Mouse (Mus musculus) Patski (cell line): Measurements from ENCODE around the gene Bgn. TPM values are rescaled to one million over a fixed set of nuclear protein-coding genes. Genes with fewer than 3 reads are reported as not detected.

ENCODE experiments used
- ATAC-seq: fragments of 100-300 bp; one replicate; pipeline ENCODE4 v1.8.0; 2021
- CTCF ChIA-PET: fragments of 350-600 bp; sonication (Branson Sonifier 250); formaldehyde crosslinking; loops from one replicate; lab custom pipeline; 2022; ENCODE audit warnings: inconsistent platforms; lab: Charles Lee
- POLR2A ChIA-PET: fragments of 350-600 bp; sonication (Branson Sonifier 250); formaldehyde crosslinking; loops from one replicate; lab custom pipeline; 2022; ENCODE audit warnings: antibody characterized with exemption, inconsistent platforms; lab: Charles Lee
- DNase-seq: peaks from one replicate; pipeline ENCODE4 v3.0.0-alpha.2; 2011; ENCODE audit warnings: low read depth, low spot score
- H3K27me3 ChIP-seq: fragments of 371-371 bp; one replicate; pipeline ENCODE4 v1.5.1; 2021
- CTCF ChIP-seq: fragments of 100-300 bp; IDR thresholded peaks from one replicate; pipeline ENCODE4 v1.5.1; 2021
- in situ Hi-C: fragments of 300-500 bp; cut with MboI; formaldehyde crosslinking; loops from 3 replicates; pipeline ENCODE4 v1.11.1; 2018; ENCODE audit warnings: low pct_unique_long_range_greater_than_20kb, mixed read lengths
- polyA plus RNA-seq: library from polyadenylated mRNA; unstranded; gene quantifications from one replicate; pipeline ENCODE4 v1.2.3, GENCODE M21; 2021

Bgn gene
- polyA plus RNA-seq, 1 experiment from 2014 or later = 2.2 TPM

DNA sequence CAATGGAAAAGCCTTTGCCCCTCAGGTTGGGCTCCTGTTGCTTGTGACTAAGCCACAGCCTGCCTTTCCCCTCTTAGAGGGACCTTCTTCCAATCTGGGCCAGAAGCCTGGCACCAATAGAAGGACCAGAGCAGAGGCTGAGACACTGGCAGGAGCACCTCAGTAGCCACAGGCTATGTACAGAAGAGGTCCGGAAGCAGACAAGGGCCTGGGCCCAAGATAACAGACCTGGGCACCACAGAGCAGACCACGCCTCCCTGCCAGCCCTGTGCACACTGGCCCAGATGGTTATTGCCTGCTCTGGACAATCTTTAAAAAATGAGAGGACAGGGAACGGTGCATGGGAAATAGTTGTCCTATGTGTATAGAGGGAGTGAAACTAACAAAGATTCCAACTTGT lies 11.6 kb upstream of the Bgn start:
- ATAC-seq = no peak
- H3K27me3 ChIP-seq = no peaks in the 10 kb centered on the region
- in situ Hi-C loops = no loop called here
- POLR2A ChIA-PET = no interaction called here
- CTCF ChIA-PET = no interaction called here
- TF ChIP-seq CTCF = no peak
- DNase-seq = no peak

DNA sequence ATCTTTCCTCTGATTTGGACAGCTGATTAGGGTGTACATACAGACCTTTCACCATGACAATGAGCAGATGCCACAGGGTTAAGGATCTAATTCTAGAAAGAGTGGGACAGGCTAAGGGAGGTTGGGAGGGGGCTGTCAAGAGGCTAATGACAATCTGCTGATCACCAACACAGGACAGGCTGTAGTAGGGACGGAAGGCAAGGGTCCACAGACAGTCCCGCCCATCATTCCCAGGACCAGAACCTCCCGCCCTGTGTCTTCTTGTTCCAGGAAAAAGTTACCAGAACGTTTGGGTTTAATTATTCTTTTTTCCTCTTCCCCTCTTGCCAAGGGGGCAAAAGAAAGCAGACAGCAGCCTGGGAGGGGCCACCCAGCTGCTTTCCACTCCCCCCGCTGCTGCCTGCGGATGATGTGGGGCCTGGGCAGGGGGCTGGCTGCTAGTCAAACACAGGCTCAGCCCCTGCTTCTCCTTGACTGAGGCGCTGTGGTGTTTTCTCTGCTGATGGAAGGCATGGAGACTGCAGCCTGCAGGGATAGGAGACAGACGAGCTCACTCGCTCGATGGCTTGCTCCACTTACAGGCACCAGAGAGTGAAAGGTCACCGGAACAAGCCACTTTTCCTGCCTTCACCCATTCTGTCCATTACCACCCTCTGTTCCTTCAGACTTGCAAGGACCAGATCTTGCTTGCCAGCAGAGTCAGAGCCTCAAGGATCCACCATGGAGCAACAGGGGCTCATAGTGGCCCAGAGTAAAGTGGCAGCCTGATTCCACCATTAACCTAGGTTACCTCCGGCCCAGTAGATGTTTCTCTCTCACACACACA lies 8.8 kb upstream of the Bgn start:
- ChIA-PET POLR2A (no interaction called here), CTCF (interaction anchor here (1.1 to 1.5 kb wide), 3 partner anchors 11 to 18 kb away, joined by 3 to 6 read pairs (median 4); partner anchors contain the start of gene Haus7)
- DNase-seq = no peak
- no peak for ATAC-seq
- no peaks in the 10 kb centered on the region for H3K27me3 ChIP-seq
- in situ Hi-C loops = no loop called here
- TF ChIP-seq CTCF = no peak

DNA sequence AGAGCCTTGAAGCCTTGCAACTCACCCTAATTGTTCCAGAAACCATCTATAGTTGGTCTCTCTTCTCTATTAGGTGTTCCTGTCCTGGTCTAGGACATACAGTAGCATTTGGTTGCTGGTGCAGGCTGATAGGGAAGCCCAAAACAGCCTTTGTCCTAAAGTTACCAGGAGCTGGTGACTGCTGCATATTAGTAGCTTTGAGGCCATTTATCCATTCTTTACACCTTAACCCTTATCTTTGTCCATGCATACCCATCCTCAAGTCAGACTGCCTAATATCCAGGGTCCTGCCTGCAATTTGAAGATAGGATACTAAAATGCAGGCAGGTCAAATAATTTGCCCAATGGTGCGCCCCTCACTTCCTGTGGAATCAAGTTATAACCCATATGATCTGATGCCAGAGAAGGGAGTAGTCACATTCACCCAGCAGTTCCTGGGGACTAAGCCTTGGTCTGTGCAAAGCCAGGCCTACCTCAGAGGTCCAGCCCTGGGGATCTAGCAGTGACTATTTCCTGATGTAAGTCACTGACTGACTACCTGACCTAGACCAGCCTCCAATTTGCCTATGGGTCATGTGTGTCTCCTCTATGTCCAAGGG lies 7.6 kb upstream of the Bgn start:
- ChIA-PET CTCF (interaction anchor here (1.5 kb wide), 1 partner anchor 17 kb away, joined by 6 read pairs; the partner anchor contains the start of gene Haus7), POLR2A (no interaction called here)
- DNase-seq (no peak), ATAC-seq (no peak)
- no peak for TF ChIP-seq CTCF
- in situ Hi-C loops = no loop called here
- H3K27me3 ChIP-seq = no peaks in the 10 kb centered on the region

DNA sequence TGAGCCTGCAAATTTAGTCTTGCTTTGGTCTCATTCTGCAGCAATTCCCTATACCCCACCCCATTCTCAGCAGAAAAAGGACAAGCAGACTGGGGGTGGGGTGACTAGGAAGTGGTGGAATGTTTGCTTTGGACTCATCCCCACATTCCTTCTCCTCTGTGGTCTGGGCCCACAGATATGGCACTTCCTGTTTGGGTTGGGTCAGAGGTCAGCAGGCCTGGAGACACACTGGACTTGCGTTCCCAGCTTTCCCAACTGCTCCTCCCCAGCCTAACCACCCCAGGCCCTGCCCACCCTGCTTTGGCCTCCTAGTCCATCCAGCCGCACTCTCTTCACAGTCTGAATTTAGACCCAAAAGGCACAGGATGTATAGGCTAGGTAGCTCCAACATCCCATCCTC lies 6.8 kb upstream of the Bgn start:
- H3K27me3 ChIP-seq = no peaks in the 10 kb centered on the region
- CTCF ChIA-PET = interaction anchor here (1.1 to 3.5 kb wide), 2 partner anchors 17 to 18 kb away, joined by 3 to 17 read pairs; partner anchors contain the start of gene Haus7
- TF ChIP-seq CTCF = no peak
- in situ Hi-C loops = no loop called here
- DNase-seq = peak; percentile 13
- ATAC-seq = peak; percentile 61
- POLR2A ChIA-PET = no interaction called here

DNA sequence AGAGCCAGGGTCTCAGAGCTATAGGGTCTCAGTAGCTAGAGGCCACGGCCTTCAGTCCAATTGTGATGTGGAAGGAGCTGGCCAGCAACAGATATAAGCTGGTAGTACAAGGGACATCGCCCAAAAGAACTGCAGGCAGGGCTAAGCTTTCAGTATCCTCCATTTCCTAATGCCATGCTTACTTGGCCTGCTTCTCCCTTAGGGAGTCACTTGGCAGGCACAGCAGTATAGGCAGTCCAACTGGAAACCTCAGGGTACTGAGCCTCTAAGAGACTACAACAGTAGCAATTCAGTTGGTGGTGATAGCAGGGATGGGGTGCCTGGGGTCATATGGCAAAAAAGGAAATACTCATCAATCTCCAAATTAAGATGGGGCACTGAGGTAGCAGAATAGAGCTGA lies 5.9 kb upstream of the Bgn start:
- in situ Hi-C loops = no loop called here
- POLR2A ChIA-PET = no interaction called here

DNA sequence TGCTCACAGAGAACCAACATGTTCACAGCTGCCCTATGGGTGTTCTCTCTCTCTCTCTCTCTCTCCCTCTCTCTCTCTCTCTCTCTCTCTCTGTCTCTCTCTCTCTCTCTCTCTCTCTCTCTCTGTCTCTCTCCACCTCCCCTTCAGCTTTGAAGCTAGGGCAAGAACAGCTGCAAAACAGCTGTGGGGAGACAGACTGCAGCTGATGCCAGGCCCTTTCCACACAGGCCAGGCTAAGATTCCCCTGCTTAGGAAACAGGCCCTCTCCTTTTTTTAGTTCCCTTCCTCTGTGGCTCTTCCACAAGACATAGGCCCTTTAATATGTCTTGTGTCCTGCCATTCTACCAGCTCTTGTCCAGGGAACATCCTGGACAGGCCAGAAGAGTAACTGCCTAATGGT lies 3.7 kb upstream of the Bgn start:
- ATAC-seq = no peak
- no peaks in the 10 kb centered on the region for H3K27me3 ChIP-seq

More for the DNA sequence above, 5.9 kb upstream of the Bgn start:
- ATAC-seq (no peak), DNase-seq (no peak)
- no peak for TF ChIP-seq CTCF
- CTCF ChIA-PET = interaction anchor here (1.1 to 3.5 kb wide), 2 partner anchors 16 to 19 kb away, joined by 3 to 17 read pairs; partner anchors contain the start of gene Haus7
- H3K27me3 ChIP-seq = no peaks in the 10 kb centered on the region

DNA sequence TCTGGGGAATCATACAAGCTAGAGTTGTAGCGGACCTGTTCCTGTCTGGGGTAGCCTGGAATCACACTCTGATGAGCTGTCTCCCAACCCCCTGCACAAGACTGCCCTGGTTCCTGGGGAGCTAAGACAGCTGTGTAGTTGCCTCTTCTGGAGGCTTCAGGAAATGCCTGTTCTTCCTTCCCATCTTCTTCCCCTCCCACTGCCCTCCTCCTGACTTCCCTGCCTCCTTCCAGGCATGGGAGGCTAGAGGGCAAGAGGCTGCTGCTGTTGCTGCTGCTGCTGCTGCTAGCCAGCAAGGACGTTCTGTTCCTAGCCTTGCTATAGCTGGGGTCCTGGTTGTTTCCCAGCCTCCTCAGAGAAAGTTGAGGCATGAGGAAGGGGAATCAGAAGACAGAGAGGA lies 3.1 kb upstream of the Bgn start:
- in situ Hi-C loops = no loop called here
- no peak for ATAC-seq
- H3K27me3 ChIP-seq = no peaks in the 10 kb centered on the region
- ChIA-PET POLR2A (interaction anchor here (1.5 kb wide), 1 partner anchor 20 kb away, joined by 3 read pairs; no protein-coding TSS in a partner anchor), CTCF (interaction anchor here (1.2 to 1.8 kb wide), 2 partner anchors 13 to 21 kb away, joined by 4 to 5 read pairs; partner anchors contain the start of gene Haus7)
- DNase-seq = no peak
- no peak for TF ChIP-seq CTCF

More for the DNA sequence above, 3.7 kb upstream of the Bgn start:
- POLR2A ChIA-PET = interaction anchor here (1.5 kb wide), 1 partner anchor 19 kb away, joined by 3 read pairs; no protein-coding TSS in a partner anchor
- CTCF ChIA-PET = interaction anchor here (3.5 kb wide), 1 partner anchor 21 kb away, joined by 17 read pairs; the partner anchor contains the start of gene Haus7
- no peak for DNase-seq
- in situ Hi-C loops = no loop called here
- TF ChIP-seq CTCF = no peak

DNA sequence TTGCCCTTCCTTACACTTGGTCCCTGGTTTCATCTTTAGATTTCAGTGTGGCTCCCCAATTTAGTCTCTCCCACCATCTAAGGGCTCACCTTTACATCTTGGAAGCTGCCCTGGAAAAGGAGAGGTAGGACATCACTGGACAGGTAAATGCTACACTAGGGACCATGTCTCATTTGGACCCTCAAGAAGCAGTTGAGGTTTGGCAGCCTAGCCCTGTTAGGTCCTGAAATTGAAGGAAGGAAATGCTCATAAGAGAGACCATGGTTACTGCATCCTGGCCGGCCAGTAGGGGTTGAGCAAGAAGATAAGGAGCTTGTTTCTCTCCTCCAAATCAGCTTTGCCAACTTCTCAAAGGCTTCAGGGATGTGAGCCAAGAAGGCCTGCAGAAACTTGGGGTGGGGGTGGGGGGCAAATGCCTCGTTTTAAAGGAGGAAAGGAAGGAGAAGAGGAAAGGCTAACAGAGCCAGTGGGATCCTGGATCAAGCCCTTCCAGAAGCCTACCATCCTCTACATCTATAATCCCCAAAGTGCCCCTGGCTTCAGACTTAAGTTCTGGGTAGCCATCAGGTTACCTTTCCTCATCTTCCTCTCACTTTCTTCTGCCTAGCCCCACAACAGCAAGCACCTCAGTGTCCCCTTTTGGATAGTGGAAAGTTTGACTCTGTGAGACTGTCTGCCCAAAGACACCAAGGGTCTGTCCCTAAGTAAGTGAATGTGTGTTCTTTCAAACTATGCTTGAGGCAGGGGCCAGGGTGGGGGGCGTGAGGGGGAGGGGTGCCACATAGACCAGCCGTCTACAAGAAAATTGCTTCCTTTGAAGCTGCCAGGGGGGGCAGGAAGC lies 539 bp upstream of the Bgn start:
- POLR2A ChIA-PET = no interaction called here
- ATAC-seq = no peak
- no peak for DNase-seq
- no peak for TF ChIP-seq CTCF
- CTCF ChIA-PET = no interaction called here
- in situ Hi-C loops = no loop called here
- no peaks in the 10 kb centered on the region for H3K27me3 ChIP-seq

DNA sequence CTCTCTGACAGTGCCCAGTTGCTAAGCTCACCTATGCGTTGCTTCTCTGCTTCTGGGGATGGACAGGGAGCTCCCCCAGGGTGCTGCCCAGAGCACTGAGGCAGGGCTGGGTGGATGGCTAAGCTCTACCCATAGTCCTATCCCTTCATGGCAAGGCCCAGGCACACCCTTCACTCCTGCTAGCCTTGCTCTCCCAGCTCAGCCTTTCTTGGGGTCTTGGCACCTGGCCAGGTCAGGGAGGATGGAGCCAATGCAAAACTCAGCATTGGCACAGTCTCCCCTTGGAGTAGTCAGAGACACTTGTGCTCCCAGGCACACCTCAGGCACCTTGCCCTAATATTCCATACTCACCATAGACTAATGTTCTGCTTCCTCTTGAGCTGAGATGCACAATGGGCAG lies 674 bp downstream of the Bgn start:
- no peaks in the 10 kb centered on the region for H3K27me3 ChIP-seq
- ATAC-seq = no peak
- CTCF ChIA-PET = interaction anchor here (0.7 kb wide), 1 partner anchor 25 kb away, joined by 3 read pairs; the partner anchor contains the start of gene Haus7

DNA sequence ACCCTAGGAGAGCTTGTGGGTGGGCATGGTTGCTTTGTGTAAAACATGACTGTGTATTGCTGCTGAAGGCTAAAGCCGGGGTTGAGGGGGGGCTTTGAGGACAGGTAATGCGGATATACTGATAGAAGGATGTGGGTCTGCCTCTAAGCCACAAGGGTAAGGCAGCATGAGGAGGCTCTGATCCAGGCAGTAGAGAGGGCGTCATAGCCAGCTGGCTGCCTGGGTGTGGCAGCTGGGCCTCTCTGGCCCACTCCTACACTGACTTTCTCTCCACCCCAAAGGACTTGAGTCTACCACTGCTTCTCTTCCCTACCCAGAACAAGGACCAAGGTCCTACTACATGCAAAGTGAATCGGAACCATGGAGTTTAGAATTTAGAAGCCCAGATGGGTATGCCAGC lies 1.5 kb downstream of the Bgn start:
- no peaks in the 10 kb centered on the region for H3K27me3 ChIP-seq
- DNase-seq (no peak), ATAC-seq (no peak)
- TF ChIP-seq CTCF = no peak
- in situ Hi-C loops = no loop called here
- POLR2A ChIA-PET = no interaction called here
- CTCF ChIA-PET = interaction anchor here (1.0 kb wide), 1 partner anchor 11 kb away, joined by 3 read pairs; no protein-coding TSS in a partner anchor

More for the DNA sequence above, 674 bp downstream of the Bgn start:
- DNase-seq = no peak
- POLR2A ChIA-PET = no interaction called here
- in situ Hi-C loops = no loop called here
- TF ChIP-seq CTCF = no peak
